Mouse (Mus musculus) neural tube, embryonic 15.5 days (tissue): ENCODE measurements around the gene Sgms1. TPM values are rescaled to one million over a fixed set of nuclear protein-coding genes. Genes with fewer than 3 reads are reported as not detected.
"Not testable (repeated sequence)": the region's sequence is repeated elsewhere in the genome, so short reads cannot be mapped to it uniquely, and the experiment has no call there.

Source experiments
- ATAC-seq: fragments of 200-750 bp; cut with Nextera tagmentation; 2 replicates; pipeline ENCODE4 v1.8.0; 2017; ENCODE audit warnings: mild to moderate bottlenecking, moderate TSS enrichment, moderate library complexity; ENCODE audit not compliant: low FRiP score
- H3K27ac ChIP-seq: fragments of 300-500 bp; sonication (generic); replicated peaks from 2 replicates; pipeline ENCODE4 v1.5.1; 2015; ENCODE audit warnings: mild to moderate bottlenecking, inconsistent platforms
- H3K27me3 ChIP-seq: fragments of 300-500 bp; sonication (generic); replicated peaks from 2 replicates; pipeline ENCODE4 v1.6.1; 2015; ENCODE audit warnings: inconsistent platforms
- H3K36me3 ChIP-seq: fragments of 300-500 bp; sonication (generic); 2 replicates; pipeline ENCODE4 v1.6.1; 2015; ENCODE audit warnings: inconsistent platforms
- H3K4me1 ChIP-seq: fragments of 300-500 bp; sonication (generic); 2 replicates; pipeline ENCODE4 v1.6.1; 2015; ENCODE audit warnings: inconsistent platforms
- H3K4me2 ChIP-seq: fragments of 300-500 bp; sonication (generic); 2 replicates; pipeline ENCODE4 v1.6.1; 2015; ENCODE audit warnings: inconsistent platforms, mild to moderate bottlenecking, moderate library complexity
- H3K4me3 ChIP-seq: fragments of 300-500 bp; sonication (generic); replicated peaks from 2 replicates; pipeline ENCODE4 v1.5.1; 2015; ENCODE audit warnings: mild to moderate bottlenecking, inconsistent platforms
- H3K9ac ChIP-seq: fragments of 300-500 bp; sonication (generic); replicated peaks from 2 replicates; pipeline ENCODE4 v1.6.1; 2015; ENCODE audit warnings: mild to moderate bottlenecking, inconsistent platforms
- H3K9me3 ChIP-seq: fragments of 300-500 bp; sonication (generic); replicated peaks from 2 replicates; pipeline ENCODE4 v1.6.1; 2016; ENCODE audit warnings: inconsistent platforms
- WGBS: fragments of 180-500 bp; shearing (Covaris S2); methylation state at CpG from one replicate; pipeline ENCODE4 v1.1.7; 2015; ENCODE audit warnings: mixed read lengths; 5-methylcytosine and 5-hydroxymethylcytosine counted together
- polyA plus RNA-seq: library from polyadenylated mRNA; unstranded; fragments of >200 nt; fragmentation: Nextera tagmentation; extraction: Ambion mirVana; gene quantifications from 2 replicates; pipeline ENCODE4 v1.2.1, GENCODE M21; 2015

Gene Sgms1
- polyA plus RNA-seq, 1 experiment from 2014 or later, result 24.6 TPM

DNA sequence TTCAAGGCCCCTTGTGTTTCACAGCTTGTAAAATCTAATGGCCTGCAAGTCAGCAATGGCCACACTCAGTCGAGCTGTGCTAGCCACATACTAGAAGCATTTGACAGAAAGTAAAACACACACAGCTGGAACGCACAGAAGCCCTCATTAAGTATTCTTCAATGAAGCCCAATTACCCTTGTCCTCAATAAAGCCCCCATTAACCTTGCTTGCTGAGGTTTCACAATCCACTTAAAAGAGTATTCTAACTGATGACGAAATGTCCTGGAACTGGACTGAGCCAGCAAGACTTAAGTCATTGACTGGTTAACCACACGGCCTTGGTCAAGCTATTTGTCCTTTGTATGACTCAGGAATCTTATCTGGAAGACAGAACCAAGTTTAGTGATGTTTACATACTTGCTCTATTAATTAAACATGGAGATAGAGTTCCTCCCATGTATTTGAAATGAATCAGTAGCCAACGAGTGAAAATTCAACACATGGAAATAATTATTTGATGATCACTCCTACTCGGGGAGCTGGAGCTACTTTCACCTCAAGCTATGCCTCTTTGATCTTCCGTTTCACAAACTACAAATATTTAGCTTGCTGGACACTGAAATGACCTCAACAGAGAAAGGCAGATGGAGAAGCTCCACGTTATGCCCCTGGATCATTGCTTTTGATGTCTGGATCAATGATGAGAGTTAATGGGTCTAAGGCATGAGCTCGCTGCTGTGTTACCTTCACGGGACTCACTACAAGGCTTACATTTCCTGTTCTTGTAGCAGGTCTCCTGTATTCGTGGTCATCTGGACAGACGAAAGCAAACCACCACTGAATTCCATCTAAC, 69.8 kb downstream of the Sgms1 start:
- H3K4me3 ChIP-seq, result no peak overlapping the region
- H3K27ac ChIP-seq, result no peak overlapping the region
- no peaks in the 10 kb centered on the region for H3K36me3 ChIP-seq
- H3K27me3 ChIP-seq, result no peaks in the 10 kb centered on the region
- WGBS, result 48% methylated on average over 12 of the region's 12 CpGs
- ATAC-seq, result peak; percentile 32; the same call in 1 of the 2 replicates
- no peak overlapping the region for H3K4me2 ChIP-seq
- H3K4me1 ChIP-seq, result peaks cover 31% of the 10 kb centered on the region
- no peak overlapping the region for H3K9ac ChIP-seq
- H3K9me3 ChIP-seq, result no peaks in the 10 kb centered on the region

DNA sequence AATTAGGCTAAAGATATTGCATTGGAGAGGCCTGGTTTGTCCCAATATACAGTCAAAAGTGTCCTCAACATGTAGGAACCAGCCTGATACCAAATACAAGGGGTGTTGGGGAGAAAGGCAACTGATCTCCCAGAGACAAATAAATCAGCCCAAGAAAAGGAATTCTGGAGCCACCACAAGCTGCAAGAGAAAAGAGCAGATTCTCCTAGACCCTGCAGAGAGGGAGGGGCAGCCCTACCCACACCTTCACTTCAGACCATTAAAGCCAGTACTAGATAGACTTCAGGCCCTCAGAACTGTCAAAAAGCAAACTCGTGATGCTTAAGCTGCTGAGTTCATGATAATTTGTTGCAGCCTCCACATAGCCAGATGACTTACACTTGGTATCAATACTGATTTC, 70.5 kb downstream of the Sgms1 start:
- no peak overlapping the region for H3K9ac ChIP-seq
- H3K4me3 ChIP-seq, result no peak overlapping the region
- H3K36me3 ChIP-seq, result no peaks in the 10 kb centered on the region
- peaks cover 33% of the 10 kb centered on the region for H3K4me1 ChIP-seq
- H3K9me3 ChIP-seq, result no peaks in the 10 kb centered on the region
- 22% methylated on average over 1 of the region's 1 CpGs for WGBS
- H3K4me2 ChIP-seq, result no peak overlapping the region
- no peak for ATAC-seq
- H3K27me3 ChIP-seq, result no peaks in the 10 kb centered on the region
- no peak overlapping the region for H3K27ac ChIP-seq

DNA sequence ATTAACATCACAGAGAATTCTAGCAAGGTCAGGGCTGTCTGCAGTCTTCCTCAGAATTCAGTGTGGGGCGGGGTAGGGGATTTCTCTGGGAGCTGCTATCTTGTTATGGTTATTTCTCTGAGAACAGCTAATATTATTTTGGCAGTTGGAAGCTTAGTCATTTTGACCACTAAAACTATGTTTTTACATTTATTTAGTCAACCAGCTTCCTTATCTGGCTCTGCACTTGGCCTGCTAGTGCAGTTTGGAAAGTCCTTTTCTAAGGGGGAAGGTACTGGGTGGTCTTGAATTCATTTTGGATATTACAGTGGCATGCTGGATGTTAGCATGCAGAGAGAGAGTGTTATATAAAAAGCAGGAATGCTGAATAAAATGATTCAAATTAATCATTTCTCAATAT, 72.2 kb downstream of the Sgms1 start:
- not testable (repeated sequence) for H3K4me2 ChIP-seq, H3K36me3 ChIP-seq, H3K4me3 ChIP-seq, H3K9me3 ChIP-seq, H3K27me3 ChIP-seq, ATAC-seq, H3K27ac ChIP-seq, H3K9ac ChIP-seq
- WGBS, result 100% methylated on average over 1 of the region's 1 CpGs
- H3K4me1 ChIP-seq, result peaks cover 29% of the 10 kb centered on the region

DNA sequence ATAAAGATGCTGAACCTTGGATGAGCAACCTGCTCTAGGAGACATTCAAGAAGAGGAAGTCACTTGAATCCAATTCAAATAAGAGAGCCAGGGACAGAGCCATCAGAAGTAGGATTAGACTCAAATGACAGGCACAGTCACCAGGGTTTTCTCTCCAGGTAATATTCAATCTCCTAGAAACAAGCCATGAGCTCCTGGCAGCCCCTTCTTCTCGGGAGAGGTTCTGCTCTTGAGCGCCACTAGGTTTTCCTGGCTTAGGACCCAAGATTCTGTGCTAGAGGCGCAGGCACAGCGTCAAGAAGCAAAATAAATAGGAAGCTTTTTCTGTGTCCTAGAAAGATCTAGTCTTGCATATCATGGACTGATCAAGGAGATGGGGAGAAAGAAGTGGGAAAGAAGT, 76.2 kb downstream of the Sgms1 start:
- ATAC-seq, result no peak
- no peaks in the 10 kb centered on the region for H3K27me3 ChIP-seq
- H3K4me2 ChIP-seq, result no peak overlapping the region
- 92% methylated on average over 4 of the region's 4 CpGs for WGBS
- H3K4me1 ChIP-seq, result peaks cover 6% of the 10 kb centered on the region; the same call in 1 of the 2 replicates
- no peak overlapping the region for H3K27ac ChIP-seq
- no peak overlapping the region for H3K9ac ChIP-seq
- H3K36me3 ChIP-seq, result no peaks in the 10 kb centered on the region
- H3K9me3 ChIP-seq, result no peaks in the 10 kb centered on the region
- H3K4me3 ChIP-seq, result no peak overlapping the region

DNA sequence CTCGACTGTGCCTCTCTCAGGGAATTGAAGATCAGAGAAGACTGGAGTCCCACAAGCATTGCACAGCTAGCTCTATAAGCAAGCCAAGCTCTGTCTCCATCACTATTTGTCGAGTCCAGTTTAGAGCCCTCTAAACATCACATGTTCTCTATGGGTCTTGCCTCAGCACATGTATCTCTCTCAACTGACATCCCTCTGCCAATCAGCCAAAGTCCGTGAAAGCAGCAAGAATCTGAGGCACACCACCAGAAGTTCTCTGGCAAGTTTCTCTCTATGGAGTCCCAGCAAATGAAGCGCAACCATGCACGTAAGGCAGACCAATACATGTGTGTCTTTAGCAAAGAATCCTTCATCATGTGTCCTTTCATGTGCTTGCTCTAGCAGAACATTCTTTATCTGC, 77.8 kb downstream of the Sgms1 start:
- H3K27me3 ChIP-seq, result no peaks in the 10 kb centered on the region
- no peak for ATAC-seq
- peaks cover 6% of the 10 kb centered on the region; the same call in 1 of the 2 replicates for H3K4me1 ChIP-seq
- H3K27ac ChIP-seq, result no peak overlapping the region
- no peaks in the 10 kb centered on the region for H3K36me3 ChIP-seq
- no peak overlapping the region for H3K9ac ChIP-seq
- no peaks in the 10 kb centered on the region for H3K9me3 ChIP-seq
- 94% methylated on average over 5 of the region's 5 CpGs for WGBS
- no peak overlapping the region for H3K4me3 ChIP-seq
- H3K4me2 ChIP-seq, result no peak overlapping the region

DNA sequence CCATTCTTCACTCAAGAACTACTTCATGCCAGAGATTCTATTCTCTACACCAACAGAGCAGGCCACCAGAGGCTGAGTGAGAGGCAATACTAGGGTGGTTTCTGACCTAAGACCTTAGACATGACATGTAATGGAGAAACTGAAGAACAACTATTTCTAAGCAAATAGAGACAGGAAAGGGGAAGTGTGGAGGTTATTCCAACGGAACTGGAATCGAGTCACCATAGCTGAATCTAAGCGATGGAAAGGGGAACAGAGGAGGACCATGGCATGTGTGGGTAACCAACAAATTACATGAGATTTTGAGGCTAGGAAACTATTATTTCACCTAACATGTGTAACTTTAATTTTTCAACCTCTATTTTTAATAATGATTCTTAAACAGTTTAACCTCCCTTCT, 78.5 kb downstream of the Sgms1 start:
- no peak overlapping the region for H3K4me2 ChIP-seq
- no peak overlapping the region for H3K9ac ChIP-seq
- ATAC-seq, result no peak
- no peaks in the 10 kb centered on the region for H3K27me3 ChIP-seq
- no peak overlapping the region for H3K27ac ChIP-seq
- H3K36me3 ChIP-seq, result no peaks in the 10 kb centered on the region
- H3K9me3 ChIP-seq, result no peaks in the 10 kb centered on the region
- no peak overlapping the region for H3K4me3 ChIP-seq
- H3K4me1 ChIP-seq, result peaks cover 6% of the 10 kb centered on the region; the same call in 1 of the 2 replicates
- WGBS, result 98% methylated on average over 3 of the region's 3 CpGs

DNA sequence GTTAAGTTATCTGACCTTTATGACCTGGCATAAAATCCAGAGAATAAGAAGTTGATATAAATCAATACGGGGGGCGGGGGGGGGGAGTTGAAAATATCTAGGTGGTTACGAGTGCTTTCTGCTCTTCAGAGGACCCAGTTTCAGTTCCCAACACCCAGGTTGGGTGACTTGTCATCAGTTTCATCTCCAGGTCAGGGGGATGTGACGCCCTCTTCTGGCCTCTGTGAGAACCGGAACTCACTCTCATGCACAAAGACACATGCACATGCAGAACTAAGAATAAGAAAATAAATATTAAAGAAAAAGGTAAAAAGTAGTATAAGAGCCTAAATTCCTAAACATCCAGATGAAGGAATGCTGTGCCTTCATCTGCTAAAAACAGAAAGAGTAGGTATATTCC, 79.0 kb downstream of the Sgms1 start:
- Histone ChIP-seq H3K9ac (no peak overlapping the region), H3K27me3 (no peaks in the 10 kb centered on the region), H3K36me3 (no peaks in the 10 kb centered on the region), H3K4me1 (peaks cover 6% of the 10 kb centered on the region; the same call in 1 of the 2 replicates), H3K27ac (no peak overlapping the region), H3K9me3 (no peaks in the 10 kb centered on the region), H3K4me2 (no peak overlapping the region), H3K4me3 (no peak overlapping the region)
- ATAC-seq, result no peak
- WGBS, result 96% methylated on average over 5 of the region's 5 CpGs

DNA sequence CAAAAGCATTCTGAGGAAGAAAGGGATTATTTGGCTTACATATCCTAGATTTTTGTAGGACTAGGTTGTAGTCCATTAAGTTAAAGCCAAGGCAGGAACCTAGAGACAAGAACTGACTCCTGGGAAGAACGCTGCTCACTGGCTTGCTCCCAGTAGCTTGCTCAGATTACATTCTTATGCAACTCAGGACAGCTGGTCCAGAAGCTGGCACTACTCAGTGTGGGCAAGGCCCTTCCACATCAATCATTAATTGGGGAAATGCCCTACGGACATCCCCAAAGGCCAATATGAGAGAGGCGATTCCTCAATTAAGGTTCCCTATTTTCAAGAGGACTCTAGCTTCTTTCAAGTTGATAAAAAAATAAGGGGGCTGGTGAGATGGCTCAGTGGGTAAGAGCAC, 80.2 kb downstream of the Sgms1 start:
- H3K9ac ChIP-seq, result no peak overlapping the region
- no peaks in the 10 kb centered on the region for H3K27me3 ChIP-seq
- H3K9me3 ChIP-seq, result no peaks in the 10 kb centered on the region
- no peak overlapping the region for H3K27ac ChIP-seq
- ATAC-seq, result no peak
- WGBS, result 90% methylated on average over 3 of the region's 3 CpGs
- H3K4me1 ChIP-seq, result peaks cover 9% of the 10 kb centered on the region; the same call in 1 of the 2 replicates
- H3K4me3 ChIP-seq, result no peak overlapping the region
- no peak overlapping the region for H3K4me2 ChIP-seq
- H3K36me3 ChIP-seq, result no peaks in the 10 kb centered on the region

DNA sequence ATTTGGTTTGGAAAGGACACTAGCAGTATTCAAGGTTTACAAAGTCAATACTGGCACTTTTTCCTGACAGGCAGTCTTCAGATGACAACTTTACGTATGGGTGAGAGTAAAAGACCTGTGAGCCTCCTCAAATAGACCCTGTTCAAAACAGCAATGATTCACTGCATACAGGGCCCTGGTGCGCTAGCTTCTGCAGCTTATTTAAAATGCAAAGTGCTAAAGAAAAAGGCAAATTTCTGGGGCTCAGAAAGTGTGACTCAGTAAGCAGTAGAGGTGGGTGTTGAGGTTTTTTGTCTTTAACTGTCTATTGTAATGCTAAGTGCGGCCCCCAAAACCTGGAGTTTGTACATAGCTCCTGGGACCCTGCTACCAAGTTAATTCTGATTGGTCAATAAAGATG, 81.2 kb downstream of the Sgms1 start:
- Histone ChIP-seq H3K36me3 (no peaks in the 10 kb centered on the region), H3K27me3 (no peaks in the 10 kb centered on the region), H3K4me1 (peaks cover 5% of the 10 kb centered on the region), H3K27ac (no peak overlapping the region), H3K4me2 (no peak overlapping the region), H3K9me3 (no peaks in the 10 kb centered on the region), H3K9ac (no peak overlapping the region), H3K4me3 (no peak overlapping the region)
- WGBS, result 86% methylated on average over 3 of the region's 3 CpGs
- no peak for ATAC-seq

DNA sequence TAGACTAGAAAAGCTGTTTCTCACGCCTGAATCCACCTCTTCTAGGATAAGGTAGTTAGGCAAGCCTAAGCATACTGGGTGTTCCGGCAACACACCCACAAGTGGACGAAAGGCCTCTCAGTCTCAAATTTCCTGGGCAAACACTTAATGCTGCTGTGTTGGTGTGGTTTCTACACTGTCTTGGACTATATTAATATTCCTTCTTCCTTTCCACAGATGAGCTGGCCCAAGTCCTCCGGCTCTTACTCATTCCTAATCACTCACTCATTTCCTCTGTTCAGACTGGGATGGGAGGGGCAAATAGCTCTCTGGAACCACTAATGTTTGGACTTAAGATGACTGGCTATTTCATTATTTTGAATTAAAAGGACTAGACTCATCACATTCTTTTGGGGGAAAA, 84.6 kb downstream of the Sgms1 start:
- H3K9me3 ChIP-seq, result no peaks in the 10 kb centered on the region
- no peak overlapping the region; the same call in 1 of the 2 replicates for H3K27ac ChIP-seq
- peaks cover 5% of the 10 kb centered on the region for H3K4me1 ChIP-seq
- WGBS, result 44% methylated on average over 4 of the region's 4 CpGs
- no peaks in the 10 kb centered on the region for H3K27me3 ChIP-seq
- H3K36me3 ChIP-seq, result no peaks in the 10 kb centered on the region
- ATAC-seq, result no peak
- H3K4me2 ChIP-seq, result no peak overlapping the region
- H3K9ac ChIP-seq, result no peak overlapping the region
- H3K4me3 ChIP-seq, result no peak overlapping the region

DNA sequence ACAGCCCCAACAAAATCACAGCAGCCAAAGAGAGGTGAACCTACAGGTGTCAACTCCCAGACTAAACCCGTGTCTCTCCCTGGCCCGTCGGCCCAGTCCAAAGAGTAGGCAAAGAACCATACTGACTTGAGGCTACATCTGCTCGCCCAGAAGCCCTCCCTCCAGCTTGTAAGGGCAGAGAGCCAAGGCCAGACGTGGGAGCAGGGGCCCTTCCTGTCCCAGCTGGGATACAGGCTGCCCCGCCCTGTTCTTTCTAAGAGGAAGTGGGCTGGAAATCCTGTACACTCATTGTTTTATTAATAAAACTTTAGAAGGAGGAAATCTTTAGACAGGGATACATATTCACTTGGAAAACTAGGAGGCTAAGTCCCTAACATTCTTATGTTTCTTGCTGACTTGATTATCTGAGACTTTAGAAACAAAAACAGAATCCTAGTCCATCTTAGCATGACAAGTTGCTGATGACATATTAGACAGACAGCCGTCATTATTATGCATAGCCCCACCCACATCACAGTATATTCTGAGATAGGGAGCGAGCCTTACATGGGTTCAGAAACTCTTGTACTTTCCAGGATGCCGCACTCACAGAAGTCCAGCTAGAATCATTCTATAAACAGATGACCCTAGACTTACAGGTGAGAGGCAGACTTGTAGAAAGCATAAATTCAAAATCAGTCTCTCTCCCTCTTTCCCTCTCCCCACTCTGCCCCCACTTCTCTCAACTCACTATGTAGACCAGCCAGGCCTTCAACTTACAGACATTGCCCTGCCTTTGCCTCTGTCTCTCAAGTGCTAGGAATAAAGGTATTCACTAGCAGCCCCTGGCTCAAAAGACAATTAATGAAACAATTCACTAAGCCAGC, 85.3 kb downstream of the Sgms1 start:
- 71% methylated on average over 9 of the region's 9 CpGs for WGBS
- Histone ChIP-seq H3K27ac (no peak overlapping the region; the same call in 1 of the 2 replicates), H3K4me1 (peaks cover 5% of the 10 kb centered on the region), H3K9ac (no peak overlapping the region), H3K36me3 (no peaks in the 10 kb centered on the region), H3K4me3 (no peak overlapping the region), H3K4me2 (no peak overlapping the region), H3K27me3 (no peaks in the 10 kb centered on the region), H3K9me3 (no peaks in the 10 kb centered on the region)
- ATAC-seq, result no peak
